Mouse (Mus musculus) heart, embryonic 14.5 days (tissue): Measurements from ENCODE around the gene Hrh2. TPM values are rescaled to one million over a fixed set of nuclear protein-coding genes. Genes with fewer than 3 reads are reported as not detected.

Experiments
- ATAC-seq: fragments of 200-750 bp; cut with Nextera tagmentation; 2 replicates; pipeline ENCODE4 v1.8.0; 2017; ENCODE audit warnings: low read depth, moderate TSS enrichment; ENCODE audit not compliant: insufficient number of reproducible peaks, insufficient read depth, low FRiP score
- H3K27ac ChIP-seq, 2 experiments: fragments of 200-500 bp in 1 of 2; fragments of 300-500 bp in 1 of 2; sonication (generic) in 1 of 2; replicated peaks in 1 of 2; 2 replicates each; pipeline ENCODE4 v1.5.1; 2012 to 2014; ENCODE audit warnings: low read depth in 2 of 2, low read length in 2 of 2, control low read depth in 1 of 2, mild to moderate bottlenecking in 1 of 2, mixed read lengths in 1 of 2; ENCODE audit not compliant: control insufficient read depth in 1 of 2, insufficient read depth in 1 of 2
- H3K27me3 ChIP-seq: fragments of 300-500 bp; sonication (generic); 2 replicates; pipeline ENCODE4 v1.6.1; 2014; ENCODE audit warnings: mild to moderate bottlenecking, low read length, control low read depth; ENCODE audit not compliant: control insufficient read depth, insufficient read depth
- H3K36me3 ChIP-seq: fragments of 300-500 bp; sonication (generic); 2 replicates; pipeline ENCODE4 v1.6.1; 2014; ENCODE audit warnings: mild to moderate bottlenecking, control low read depth, low read length, mixed read lengths; ENCODE audit not compliant: control insufficient read depth, insufficient read depth
- H3K4me1 ChIP-seq, 2 experiments: fragments of 200-500 bp in 1 of 2; fragments of 300-500 bp in 1 of 2; sonication (generic) in 1 of 2; 2 replicates each; pipeline ENCODE4 v1.6.1; 2012 to 2014; ENCODE audit warnings: low read length in 2 of 2, control low read depth in 1 of 2, mixed read lengths in 1 of 2; ENCODE audit not compliant: control insufficient read depth in 2 of 2, insufficient read depth in 2 of 2
- H3K4me2 ChIP-seq: fragments of 300-500 bp; sonication (generic); 2 replicates; pipeline ENCODE4 v1.6.1; 2014; ENCODE audit warnings: mild to moderate bottlenecking, low read length
- H3K4me3 ChIP-seq, 2 experiments: fragments of 200-500 bp in 1 of 2; fragments of 300-500 bp in 1 of 2; sonication (generic) in 1 of 2; 2 replicates each; pipeline ENCODE4 v1.5.1; 2012 to 2014; ENCODE audit warnings: low read length in 2 of 2, mild to moderate bottlenecking in 2 of 2, control low read depth in 1 of 2, low read depth in 1 of 2, moderate library complexity in 1 of 2; ENCODE audit not compliant: control insufficient read depth in 1 of 2, insufficient read depth in 1 of 2
- H3K9ac ChIP-seq: fragments of 300-500 bp; sonication (generic); 2 replicates; pipeline ENCODE4 v1.6.1; 2014; ENCODE audit warnings: mild to moderate bottlenecking, low read length
- H3K9me3 ChIP-seq: fragments of 300-500 bp; sonication (generic); 2 replicates; pipeline ENCODE4 v1.6.1; 2016; ENCODE audit warnings: low read length, control low read depth; ENCODE audit not compliant: control insufficient read depth
- WGBS: fragments of 180-500 bp; shearing (Covaris S2); extraction: QIAGEN DNeasy Blood & Tissue Kit; methylation state at CpG from one replicate; pipeline ENCODE4 v1.1.7; 2014; 5-methylcytosine and 5-hydroxymethylcytosine counted together
- polyA plus RNA-seq: library from polyadenylated mRNA; unstranded; fragments of >200 nt; fragmentation: Nextera tagmentation; extraction: Ambion mirVana; gene quantifications from 2 replicates; pipeline ENCODE4 v1.2.1, GENCODE M21; 2014

The Hrh2 gene
- polyA plus RNA-seq, 1 experiment from 2014 or later, result 0.07 TPM

DNA sequence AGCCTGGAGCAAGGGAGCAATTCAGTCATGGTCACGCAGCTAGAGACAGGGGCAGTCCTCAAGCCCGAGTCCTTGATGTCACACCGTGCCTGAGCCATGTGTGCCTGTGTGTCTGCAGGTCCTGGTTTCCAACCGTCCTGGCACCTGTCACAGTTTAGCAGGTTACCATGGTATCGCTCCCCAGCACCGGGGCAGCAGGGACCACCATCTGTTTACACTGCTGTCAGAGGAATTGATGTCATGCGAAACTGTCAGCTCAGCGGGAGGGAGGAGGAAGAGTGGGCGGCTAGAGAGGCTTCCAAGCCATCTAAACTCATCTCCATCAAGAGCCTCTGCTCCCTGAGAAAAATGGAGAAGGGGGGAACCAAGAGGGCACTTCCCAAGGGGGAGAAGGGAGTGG, 74.5 kb downstream of the Hrh2 start:
- 15% methylated on average over 9 of the region's 9 CpGs for WGBS
- H3K36me3 ChIP-seq, result no peaks in the 10 kb centered on the region
- no peak overlapping the region for H3K9ac ChIP-seq
- no peak for ATAC-seq
- H3K27ac ChIP-seq, result no peak overlapping the region
- no peak overlapping the region for H3K4me2 ChIP-seq
- no peaks in the 10 kb centered on the region for H3K9me3 ChIP-seq
- H3K4me1 ChIP-seq, result no peaks in the 10 kb centered on the region
- H3K4me3 ChIP-seq, result no peak overlapping the region
- H3K27me3 ChIP-seq, result peaks cover 9% of the 10 kb centered on the region; the same call in 1 of the 2 replicates

DNA sequence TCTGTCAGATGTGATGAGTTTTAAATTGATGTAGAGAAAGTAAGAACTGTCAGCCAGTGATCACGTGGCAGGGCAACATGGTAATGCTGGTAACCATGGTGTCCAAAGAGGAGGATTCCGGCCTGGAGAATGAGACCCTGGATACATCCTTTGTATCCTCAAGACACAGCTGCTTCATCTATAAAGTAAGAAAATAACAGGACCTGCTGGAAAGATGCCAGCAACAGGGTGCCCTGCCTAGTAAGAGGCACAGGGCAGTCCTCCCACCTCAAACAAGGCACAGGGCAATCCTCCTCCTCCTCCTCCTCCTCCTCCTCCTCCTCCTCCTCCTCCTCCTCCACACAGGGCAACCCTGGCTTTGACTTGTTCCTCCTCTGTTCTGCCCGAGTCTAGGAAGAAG, 77.2 kb downstream of the Hrh2 start:
- no peak for ATAC-seq
- Histone ChIP-seq H3K4me1 (no peaks in the 10 kb centered on the region), H3K27ac (no peak overlapping the region), H3K36me3 (no peaks in the 10 kb centered on the region), H3K4me2 (no peak overlapping the region), H3K27me3 (peaks cover 9% of the 10 kb centered on the region; the same call in 1 of the 2 replicates), H3K9me3 (no peaks in the 10 kb centered on the region), H3K4me3 (no peak overlapping the region), H3K9ac (no peak overlapping the region)
- WGBS, result 71% methylated on average over 2 of the region's 3 CpGs

DNA sequence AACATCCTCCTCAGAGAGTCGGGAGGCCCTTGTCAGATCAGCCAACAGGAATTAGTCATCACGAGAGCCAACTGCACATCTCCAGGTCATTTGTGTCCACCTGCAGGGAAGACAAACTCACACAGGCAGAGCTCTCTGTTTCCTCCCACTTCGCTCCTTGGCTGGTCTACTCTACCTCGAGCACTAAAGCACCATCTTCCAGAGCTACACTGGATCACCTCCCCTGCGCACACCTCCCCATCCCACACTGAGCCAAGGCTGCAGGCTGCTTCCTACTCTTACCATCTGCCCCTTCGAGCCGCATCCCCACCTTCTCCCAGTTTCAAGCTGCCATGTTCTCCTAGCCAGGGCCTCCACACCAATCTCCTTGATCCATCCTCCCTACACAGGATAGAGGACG, 77.7 kb downstream of the Hrh2 start:
- H3K36me3 ChIP-seq, result no peaks in the 10 kb centered on the region
- H3K27ac ChIP-seq, result no peak overlapping the region
- H3K4me1 ChIP-seq, result no peaks in the 10 kb centered on the region
- WGBS, result 66% methylated on average over 8 of the region's 8 CpGs
- no peak overlapping the region for H3K4me2 ChIP-seq
- no peak for ATAC-seq
- peaks cover 7% of the 10 kb centered on the region; the same call in 1 of the 2 replicates for H3K27me3 ChIP-seq
- H3K9me3 ChIP-seq, result no peaks in the 10 kb centered on the region
- no peak overlapping the region for H3K4me3 ChIP-seq
- no peak overlapping the region for H3K9ac ChIP-seq

DNA sequence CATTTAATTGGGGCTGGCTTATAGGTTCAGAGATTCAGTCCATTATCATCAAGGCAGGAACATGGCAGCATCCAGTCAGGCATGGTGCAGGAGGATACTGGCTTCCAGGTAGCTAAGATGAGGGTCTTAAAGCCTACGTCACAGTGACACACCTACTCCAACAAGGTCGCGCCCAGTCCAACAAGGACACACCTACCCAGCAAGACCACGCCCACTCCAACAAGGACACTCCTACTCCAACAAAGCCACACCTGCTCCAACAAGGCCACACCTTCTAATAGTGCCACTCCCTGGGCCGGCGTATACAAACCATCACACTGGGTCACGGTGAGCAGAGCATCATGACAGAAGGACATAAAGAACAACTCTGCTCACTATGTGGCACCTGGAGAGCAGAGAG, 80.1 kb downstream of the Hrh2 start:
- no peak overlapping the region for H3K9ac ChIP-seq
- ATAC-seq, result no peak
- WGBS, result 75% methylated on average over 7 of the region's 7 CpGs
- H3K27ac ChIP-seq, result no peak overlapping the region
- H3K9me3 ChIP-seq, result no peaks in the 10 kb centered on the region
- H3K27me3 ChIP-seq, result peaks cover 5% of the 10 kb centered on the region; the same call in 1 of the 2 replicates
- no peaks in the 10 kb centered on the region for H3K4me1 ChIP-seq
- H3K36me3 ChIP-seq, result no peaks in the 10 kb centered on the region
- H3K4me2 ChIP-seq, result no peak overlapping the region
- H3K4me3 ChIP-seq, result no peak overlapping the region

GRCm38 (mm10) chr13:54277406-54277805, 85.5 kb downstream of the Hrh2 start:
- WGBS, result 71% methylated on average over 6 of the region's 6 CpGs
- Histone ChIP-seq H3K4me1 (peaks cover 3 to 5% of the 10 kb centered on the region in 2 experiments; a peak in 3 of 4 replicates), H3K27me3 (0 out of 2 replicates have a peak, but pooled peaks cover 11% of the 10 kb centered on the region), H3K4me3 (no peak overlapping the region), H3K36me3 (no peaks in the 10 kb centered on the region), H3K27ac (no peak overlapping the region), H3K9me3 (peaks cover 3% of the 10 kb centered on the region; the same call in 1 of the 2 replicates), H3K4me2 (no peak overlapping the region), H3K9ac (no peak overlapping the region)
- ATAC-seq, result no peak

DNA sequence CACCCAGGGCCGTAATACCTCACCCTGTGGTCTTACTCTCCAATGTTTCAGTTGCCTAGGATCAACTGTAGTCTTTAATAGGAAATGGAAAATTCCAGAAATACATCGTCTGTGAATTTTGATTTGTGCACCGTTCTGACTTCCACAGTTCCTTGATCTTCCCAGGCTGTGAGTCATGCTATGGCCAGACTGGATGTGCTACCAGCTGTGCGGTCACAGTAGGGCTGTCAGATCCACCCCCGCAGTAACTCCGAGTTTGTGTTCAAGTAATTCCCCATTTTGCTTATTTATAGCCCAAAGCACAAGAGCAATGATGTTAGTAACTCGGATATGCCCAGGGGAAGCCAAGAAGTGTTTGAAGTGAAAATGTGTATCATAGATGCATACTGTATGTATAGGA, 88.4 kb downstream of the Hrh2 start:
- no peak overlapping the region for H3K27ac ChIP-seq
- H3K4me1 ChIP-seq, result peaks cover 9 to 10% of the 10 kb centered on the region in 2 experiments; a peak in 3 of 4 replicates
- no peak overlapping the region for H3K4me3 ChIP-seq
- no peak overlapping the region for H3K4me2 ChIP-seq
- H3K9ac ChIP-seq, result no peak overlapping the region
- H3K9me3 ChIP-seq, result peaks cover 3% of the 10 kb centered on the region; the same call in 1 of the 2 replicates
- H3K27me3 ChIP-seq, result 0 out of 2 replicates have a peak, but pooled peaks cover 11% of the 10 kb centered on the region
- H3K36me3 ChIP-seq, result no peaks in the 10 kb centered on the region
- WGBS, result 78% methylated on average over 7 of the region's 7 CpGs
- ATAC-seq, result no peak

DNA sequence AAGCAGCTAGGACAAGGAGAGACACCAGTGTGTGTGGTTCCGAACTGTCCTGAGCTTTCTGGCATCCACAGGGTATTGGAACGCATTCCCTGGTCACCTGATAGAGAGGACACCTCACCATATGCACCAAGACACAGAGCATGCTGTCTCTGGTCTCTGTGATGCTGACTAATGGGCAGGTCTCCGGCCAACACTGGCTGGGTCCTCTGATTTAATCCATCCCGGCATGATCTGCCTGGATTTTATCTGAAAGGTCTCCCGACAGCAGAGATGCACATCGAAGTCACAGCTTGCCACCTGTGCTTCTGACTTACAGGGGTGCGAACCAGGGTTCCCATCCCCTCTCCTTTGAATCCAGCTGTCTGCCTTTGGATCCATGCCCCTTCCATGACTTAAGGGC, 89.2 kb downstream of the Hrh2 start:
- Histone ChIP-seq H3K27me3 (0 out of 2 replicates have a peak, but pooled peaks cover 11% of the 10 kb centered on the region), H3K9ac (no peak overlapping the region), H3K4me2 (no peak overlapping the region), H3K36me3 (no peaks in the 10 kb centered on the region), H3K4me1 (peaks cover 9 to 10% of the 10 kb centered on the region in 2 experiments; a peak in 3 of 4 replicates), H3K27ac (no peak overlapping the region), H3K9me3 (peaks cover 3% of the 10 kb centered on the region; the same call in 1 of the 2 replicates), H3K4me3 (no peak overlapping the region)
- 67% methylated on average over 7 of the region's 7 CpGs for WGBS
- ATAC-seq, result no peak

DNA sequence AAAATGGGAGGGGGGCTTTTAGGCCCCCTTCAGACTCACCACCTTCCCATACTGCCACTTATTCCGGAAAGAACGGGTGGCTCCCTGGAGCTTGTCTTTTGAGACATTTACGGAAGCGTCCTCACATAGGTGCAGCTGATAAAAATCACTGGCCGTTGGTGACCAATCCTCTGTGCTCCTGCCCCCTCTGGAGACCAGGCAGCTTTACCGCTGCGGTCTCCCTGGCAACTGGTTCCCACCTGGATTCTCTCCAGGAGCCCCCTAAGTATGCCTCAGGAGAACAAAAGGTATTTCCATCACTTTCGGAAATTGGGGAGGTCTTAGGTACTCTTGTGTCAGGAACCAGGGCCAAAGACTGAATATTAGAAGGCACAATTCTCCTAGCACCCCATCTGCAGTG, 89.7 kb downstream of the Hrh2 start:
- ATAC-seq, result no peak
- no peak overlapping the region for H3K9ac ChIP-seq
- 29% methylated on average over 8 of the region's 8 CpGs for WGBS

More for the DNA sequence above, 89.7 kb downstream of the Hrh2 start:
- H3K27me3 ChIP-seq, result 0 out of 2 replicates have a peak, but pooled peaks cover 11% of the 10 kb centered on the region
- H3K4me1 ChIP-seq, result peaks cover 9 to 10% of the 10 kb centered on the region in 2 experiments; a peak in 3 of 4 replicates
- no peak overlapping the region for H3K27ac ChIP-seq
- no peaks in the 10 kb centered on the region for H3K36me3 ChIP-seq
- H3K4me3 ChIP-seq, result no peak overlapping the region
- H3K9me3 ChIP-seq, result peaks cover 3% of the 10 kb centered on the region; the same call in 1 of the 2 replicates
- no peak overlapping the region for H3K4me2 ChIP-seq
